Mouse (Mus musculus): ENCODE data around the gene Isg20l2.

GRCm38 (mm10) chr3:87916990-87917389, 13.1 kb upstream of the Isg20l2 start:
- peak; percentile 43 for TF ChIP-seq CTCF (IDR thresholded peaks at IDR 0.05)
- TF ChIP-seq EP300 (IDR thresholded peaks at IDR 0.05) = no peak
